Mouse (Mus musculus) cerebellum, adult 11 months (tissue): Measurements from ENCODE around the gene Brd7.
A peak's percentile ranks its signal among the peaks of the same experiment; 100 is the strongest.

Source experiments
- DNase-seq: peaks from one replicate; pipeline ENCODE4 v3.0.0; 2022

Brd7 gene

GRCm38 (mm10) chr8:88307736-88308135 is 54.3 kb downstream of the Brd7 start:
- no peak for DNase-seq

GRCm38 (mm10) chr8:88306511-88306910 is 55.5 kb downstream of the Brd7 start:
- DNase-seq, result no peak

- DNase-seq, result no peak
These were observed 56.2 kb downstream of the Brd7 start for GRCm38 (mm10) chr8:88305814-88306213.

GRCm38 (mm10) chr8:88301589-88302437 is 60.2 kb downstream of the Brd7 start:
- no peak for DNase-seq

- DNase-seq, result no peak
These were observed 61.9 kb downstream of the Brd7 start for GRCm38 (mm10) chr8:88299907-88300603.

- DNase-seq, result no peak
These were observed 63.3 kb downstream of the Brd7 start for GRCm38 (mm10) chr8:88298733-88299103.

GRCm38 (mm10) chr8:88297976-88298732 is 63.8 kb downstream of the Brd7 start:
- DNase-seq, result peak; percentile 44

GRCm38 (mm10) chr8:88294977-88295376 is 67.0 kb downstream of the Brd7 start:
- no peak for DNase-seq

- DNase-seq, result no peak
These were observed 68.2 kb downstream of the Brd7 start for GRCm38 (mm10) chr8:88293590-88294356.

GRCm38 (mm10) chr8:88292926-88293325 is 69.1 kb downstream of the Brd7 start:
- no peak for DNase-seq

- no peak for DNase-seq
These were observed 70.7 kb downstream of the Brd7 start for GRCm38 (mm10) chr8:88291305-88291690.

- no peak for DNase-seq
These were observed 71.4 kb downstream of the Brd7 start for GRCm38 (mm10) chr8:88290326-88291304.

- DNase-seq, result no peak
These were observed 72.1 kb downstream of the Brd7 start for GRCm38 (mm10) chr8:88289901-88290300.

GRCm38 (mm10) chr8:88288622-88289242 is 73.3 kb downstream of the Brd7 start:
- no peak for DNase-seq

- DNase-seq, result no peak
These were observed 75.5 kb downstream of the Brd7 start for GRCm38 (mm10) chr8:88286421-88286960.

GRCm38 (mm10) chr8:88285469-88286356 is 76.3 kb downstream of the Brd7 start:
- DNase-seq, result no peak

GRCm38 (mm10) chr8:88284738-88285137 is 77.3 kb downstream of the Brd7 start:
- DNase-seq, result no peak

- no peak for DNase-seq
These were observed 78.5 kb downstream of the Brd7 start for GRCm38 (mm10) chr8:88283243-88284115.

GRCm38 (mm10) chr8:88282684-88283083 is 79.3 kb downstream of the Brd7 start:
- no peak for DNase-seq
